Mouse (Mus musculus) kidney, postnatal 14 days (tissue): ENCODE measurements at regions not wholly inside any gene's neighbourhood (a gene's known extent, or its start where the extent isn't known, plus 50 kb on each side); places are given as distances from the start of the nearest gene placed in this dataset.

Source experiments
- DNase-seq: peaks from one replicate; pipeline ENCODE4 v3.0.0; 2022; ENCODE audit warnings: mixed read lengths

DNA sequence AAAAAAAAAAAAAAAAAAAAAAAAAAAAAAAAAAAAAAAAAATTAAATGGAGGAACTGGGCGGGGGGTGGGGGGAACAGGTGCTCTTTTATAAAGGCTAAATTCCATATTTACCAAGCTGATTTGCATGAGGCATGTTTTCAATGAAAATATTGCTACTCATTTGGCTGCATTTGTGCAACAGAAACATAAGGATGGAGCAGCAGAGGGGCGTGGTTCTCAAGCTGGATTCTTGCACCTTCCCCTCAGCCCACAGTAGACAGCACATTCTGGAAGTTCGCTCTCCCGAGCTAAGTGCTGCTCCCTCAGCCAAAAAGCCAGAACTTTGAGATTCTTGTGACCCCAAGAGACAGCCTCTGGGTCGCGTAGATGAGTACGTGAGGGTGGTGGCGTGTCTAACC is 201.8 kb downstream of the Cdca7 start:
- no peak for DNase-seq

- DNase-seq: peak; percentile 9
Observed at GRCm38 (mm10) chr2:72688031-72688430, 212.1 kb downstream of the Cdca7 start.

GRCm38 (mm10) chr2:72701081-72701480 is 225.1 kb downstream of the Cdca7 start:
- DNase-seq: no peak

DNA sequence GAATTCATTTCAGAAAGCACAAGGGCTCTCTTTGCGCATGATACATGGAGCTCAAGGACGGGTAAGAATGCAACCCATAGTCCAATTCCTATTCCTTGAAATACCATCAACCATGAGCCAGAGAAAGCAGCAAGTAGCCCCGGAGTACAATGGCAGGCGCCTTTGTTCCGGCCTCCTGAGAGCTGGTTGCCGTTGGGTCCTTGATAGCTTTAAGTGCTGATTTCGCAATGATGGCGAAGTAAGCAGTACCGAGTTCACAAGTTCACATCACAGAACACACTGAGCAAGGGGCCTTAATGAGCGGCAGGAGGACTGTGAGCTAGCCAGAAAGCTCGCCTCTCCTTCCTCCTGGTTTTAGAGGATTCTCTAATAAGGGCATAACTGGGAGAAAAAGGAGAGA is 227.3 kb downstream of the Cdca7 start:
- DNase-seq: no peak

DNA sequence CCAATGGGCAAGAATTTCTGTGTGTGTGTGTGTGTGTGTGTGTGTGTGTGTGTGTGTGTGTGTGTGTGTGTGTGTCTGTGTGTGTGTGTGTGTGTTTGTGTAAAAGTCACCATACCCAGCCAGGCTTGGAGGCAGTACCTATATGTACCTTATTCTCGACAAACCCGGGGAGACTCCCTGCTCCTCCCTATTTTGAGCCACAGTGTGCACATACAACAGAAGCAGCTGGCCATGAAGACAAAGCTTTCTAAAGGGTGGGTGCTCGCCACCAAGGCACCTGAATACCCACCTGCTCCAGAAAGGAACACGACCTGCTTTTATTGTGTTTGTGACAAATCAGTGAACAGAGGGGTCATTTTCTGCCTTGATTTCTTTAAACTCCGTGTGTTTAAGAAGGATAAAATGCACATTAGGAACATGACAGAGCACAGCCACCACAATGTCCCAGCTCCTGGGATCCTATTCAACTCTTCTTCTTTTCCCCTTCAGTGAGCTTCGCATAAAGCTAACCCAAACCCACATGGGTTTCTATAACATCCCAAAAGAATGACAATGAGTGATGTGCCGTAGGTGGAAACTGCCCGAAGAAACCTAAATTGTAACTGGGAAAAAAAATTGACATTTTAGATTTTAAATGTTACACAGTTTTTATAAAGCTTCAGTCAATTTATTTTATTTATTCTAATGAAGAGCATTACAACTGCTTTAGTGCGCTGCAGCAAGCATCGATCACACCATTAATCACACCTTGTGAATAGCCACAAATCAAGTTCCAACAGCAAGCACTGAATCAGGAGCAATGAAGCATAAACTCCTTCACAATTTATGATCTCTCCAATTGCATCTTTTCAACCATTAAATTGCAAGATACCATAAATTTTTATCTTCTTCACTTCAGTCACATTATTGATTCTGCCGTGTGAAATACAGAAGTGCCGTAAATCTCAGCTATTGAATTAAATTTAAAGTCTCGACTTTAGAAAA is 232.0 kb downstream of the Cdca7 start:
- DNase-seq: no peak

DNA sequence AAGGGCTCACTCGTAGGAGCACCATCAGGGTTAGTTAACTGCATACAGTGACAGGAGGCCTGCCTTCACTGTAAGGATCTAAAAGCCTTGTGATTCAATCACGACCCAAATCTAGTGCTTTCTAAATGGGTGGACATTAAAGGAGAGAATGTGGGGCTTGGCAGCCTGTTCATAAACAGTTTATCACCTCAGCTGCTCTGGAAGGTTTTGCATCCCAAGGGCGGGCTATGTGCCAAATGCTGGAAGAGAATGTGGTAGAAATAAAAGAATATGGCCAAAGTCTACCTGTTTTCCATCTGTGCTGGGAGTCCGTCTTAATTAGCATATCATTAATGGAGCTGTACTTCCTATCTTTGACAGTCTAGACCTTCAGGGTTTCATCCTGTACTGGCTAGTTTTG is 241.0 kb downstream of the Cdca7 start:
- DNase-seq: no peak

DNA sequence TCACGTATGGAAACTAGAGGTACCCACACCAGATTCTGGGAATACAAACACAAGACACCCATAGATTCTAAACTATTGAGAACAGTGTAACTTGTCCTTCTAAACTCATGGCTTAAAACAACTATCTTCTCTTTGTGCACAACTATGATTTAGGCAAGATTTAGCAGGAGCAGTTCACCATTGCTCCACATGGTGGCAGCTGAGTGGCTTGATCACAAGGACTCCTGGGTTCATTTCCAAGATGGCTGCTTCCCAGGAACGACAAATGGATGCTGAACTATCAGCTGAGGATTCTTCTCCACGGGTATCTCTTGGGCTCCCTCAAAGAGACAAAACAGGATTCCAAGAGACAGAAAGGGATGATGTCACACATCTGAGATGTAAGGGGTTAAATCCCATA is 251.5 kb downstream of the Sp3 start:
- peak; percentile 43 for DNase-seq

DNA sequence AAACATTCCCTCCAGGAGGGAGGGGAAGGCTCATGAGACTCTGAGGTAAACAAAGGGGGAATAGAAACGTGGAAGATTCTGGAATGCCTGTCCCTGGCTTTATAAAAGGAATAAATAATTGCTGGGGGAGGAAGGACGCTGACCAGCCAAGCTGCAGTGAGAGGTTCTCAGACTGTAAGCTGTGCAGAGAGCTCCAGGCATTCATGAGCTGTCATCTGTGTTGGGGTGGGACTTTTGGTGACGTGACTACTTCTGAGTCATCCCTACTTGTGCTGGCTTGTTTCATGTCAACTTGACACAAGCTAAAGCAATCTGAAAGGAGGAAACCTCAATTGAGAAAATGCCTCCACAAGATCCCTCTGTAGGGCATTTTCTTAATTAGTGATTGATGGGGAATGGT is 246.9 kb downstream of the Sp3 start:
- no peak for DNase-seq

GRCm38 (mm10) chr2:72735035-72735434 is 245.2 kb downstream of the Sp3 start:
- no peak for DNase-seq

GRCm38 (mm10) chr2:72736685-72737084 is 243.6 kb downstream of the Sp3 start:
- DNase-seq: no peak

GRCm38 (mm10) chr2:72740391-72741361 is 239.6 kb downstream of the Sp3 start:
- peak; percentile 3 for DNase-seq

- no peak for DNase-seq
Observed at GRCm38 (mm10) chr2:72741746-72742145, 238.5 kb downstream of the Sp3 start.

DNA sequence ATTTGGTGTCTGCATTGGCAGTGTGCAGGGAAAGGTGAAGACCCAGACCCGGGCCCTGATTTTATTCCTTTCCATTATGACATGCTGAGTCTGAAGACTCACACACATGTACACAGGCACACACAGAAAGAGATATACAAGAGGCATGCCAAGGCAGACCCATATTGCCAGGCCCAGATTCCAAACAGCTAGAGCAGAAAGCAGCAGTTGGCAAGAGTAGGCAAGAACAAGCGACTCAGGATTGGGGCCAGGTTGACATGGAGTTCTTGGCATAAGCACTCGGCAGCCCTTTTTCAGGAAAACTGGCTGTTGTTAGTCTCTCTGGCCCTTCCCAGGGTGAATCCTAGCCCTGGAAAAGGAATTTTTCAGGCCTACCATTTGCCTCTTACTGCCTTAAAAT is 236.6 kb downstream of the Sp3 start:
- no peak for DNase-seq

DNA sequence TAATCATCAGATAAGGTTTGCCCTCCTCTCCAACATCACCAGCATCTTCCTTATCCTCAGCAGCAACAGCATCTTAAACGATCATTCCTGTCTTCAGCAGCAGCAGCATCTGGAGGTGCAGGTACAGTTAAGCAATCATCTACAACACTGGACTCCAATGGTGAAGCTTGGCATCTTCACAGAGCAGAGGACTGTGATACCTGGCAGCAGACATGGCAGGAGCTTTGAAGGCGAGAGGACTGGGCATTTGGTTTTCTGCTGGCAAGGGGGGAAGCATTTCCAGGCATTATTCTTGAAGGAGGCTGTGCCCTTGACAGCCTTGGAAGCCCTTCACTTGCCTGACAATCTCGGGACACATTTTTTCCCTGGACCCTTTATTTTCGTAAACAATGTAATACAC is 235.3 kb downstream of the Sp3 start:
- no peak for DNase-seq

- no peak for DNase-seq
Observed at GRCm38 (mm10) chr2:72746476-72747215, 233.6 kb downstream of the Sp3 start.

DNA sequence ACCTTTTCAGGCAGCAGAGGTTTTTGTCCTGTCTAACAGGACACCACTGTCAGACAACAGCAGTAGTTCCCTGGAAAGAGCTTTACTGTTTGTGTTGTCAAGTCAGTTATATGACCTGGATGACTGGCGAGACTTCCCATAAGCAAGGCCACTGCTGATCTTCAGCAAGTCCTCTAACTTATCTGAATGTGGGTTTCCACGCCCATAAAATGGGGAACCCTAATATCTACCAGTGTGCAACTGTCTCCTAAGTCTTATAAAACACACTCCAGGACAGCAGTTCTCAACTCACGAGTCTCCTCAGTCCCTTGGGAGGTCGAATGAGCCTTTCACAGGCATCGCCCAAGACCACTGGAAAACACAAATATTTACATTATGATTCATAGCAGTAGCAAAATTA is 232.9 kb downstream of the Sp3 start:
- no peak for DNase-seq

DNA sequence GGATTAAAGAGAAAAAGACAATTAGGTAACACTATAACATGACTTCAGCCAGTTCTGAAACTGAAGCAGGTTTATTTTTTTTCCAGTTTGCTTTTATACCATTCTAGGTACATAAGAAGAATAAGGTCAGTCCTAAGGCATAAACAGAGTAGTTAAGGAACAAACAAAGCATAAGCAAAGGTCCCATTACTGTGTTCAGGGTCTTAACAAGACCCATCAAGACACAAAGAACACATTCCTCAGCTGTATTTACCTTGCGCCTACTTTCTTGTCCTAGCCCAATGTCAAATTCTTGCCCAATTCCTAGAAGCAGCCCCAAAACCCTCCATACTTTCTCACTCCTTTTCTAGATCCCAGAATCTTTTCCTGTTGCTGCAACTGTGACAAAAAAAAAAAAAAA is 230.8 kb downstream of the Sp3 start:
- no peak for DNase-seq

- no peak for DNase-seq
Observed at GRCm38 (mm10) chr2:72751441-72751840, 228.8 kb downstream of the Sp3 start.

DNA sequence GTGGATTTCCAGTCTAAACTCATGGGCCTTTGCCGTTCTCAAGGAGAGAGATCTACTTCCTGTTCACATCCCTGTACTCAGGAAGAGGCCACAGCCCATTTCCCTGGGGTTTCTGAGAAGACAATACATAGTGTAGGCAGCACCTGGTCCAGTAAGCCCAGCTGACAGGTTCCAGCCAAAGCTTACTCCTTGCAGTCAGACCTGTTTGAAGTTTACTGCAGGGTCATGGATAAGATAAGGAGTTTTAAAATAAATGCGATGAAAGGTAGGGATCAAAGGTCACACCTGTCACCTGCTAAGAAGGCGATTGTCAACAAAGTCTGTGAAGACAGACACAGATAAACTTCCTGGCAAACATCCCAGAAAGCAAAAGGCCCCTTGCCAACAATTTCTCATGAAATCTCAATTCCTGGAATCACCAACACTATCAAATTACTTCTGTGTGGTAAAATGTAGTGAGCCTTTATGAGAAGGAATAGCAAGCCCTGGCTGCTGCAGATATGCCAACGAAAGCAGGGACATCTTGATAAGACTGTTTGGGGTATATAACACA is 227.5 kb downstream of the Sp3 start:
- peak; percentile 33 for DNase-seq

DNA sequence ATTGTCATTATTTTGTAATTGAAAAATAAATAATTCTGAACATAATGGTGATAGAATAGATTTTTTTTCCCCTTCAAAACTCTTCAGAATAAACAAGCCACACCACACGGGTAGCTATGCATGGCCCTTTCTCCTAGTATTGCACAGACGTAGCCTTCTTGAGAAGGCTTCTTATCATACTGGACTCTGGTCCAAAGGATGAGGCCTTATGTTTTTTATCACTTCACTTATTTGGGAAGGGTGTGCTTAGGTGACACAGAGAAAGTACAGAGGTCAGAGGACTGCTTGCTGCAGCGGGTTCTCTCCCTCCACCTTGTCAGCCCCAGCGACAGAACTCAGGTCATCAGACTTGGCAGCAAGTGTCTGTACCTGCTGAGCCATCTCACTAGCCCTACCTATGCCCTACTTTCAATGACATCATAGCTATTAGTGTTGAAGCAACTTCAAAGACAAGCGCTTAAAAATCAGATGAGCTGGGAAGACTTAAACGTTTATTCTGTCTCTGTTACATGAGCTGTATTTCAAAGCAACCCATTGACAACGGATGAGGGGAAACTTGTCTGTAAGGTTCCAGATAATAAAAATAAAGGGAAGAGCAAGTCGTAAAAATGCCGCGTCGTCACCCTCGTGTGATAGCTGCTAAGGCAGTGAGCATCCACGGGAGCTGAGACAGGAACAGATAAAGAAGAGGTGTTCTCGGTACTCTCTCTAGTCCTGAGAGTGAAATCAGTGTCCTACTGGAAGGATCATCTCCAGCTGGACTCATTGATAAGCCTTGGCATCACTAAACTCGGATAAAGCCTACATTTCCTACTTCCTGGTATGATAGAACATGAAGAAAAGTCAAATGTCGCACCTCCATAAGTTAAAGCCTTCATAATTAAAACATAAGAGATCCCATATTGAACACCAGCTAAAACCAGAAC is 226.2 kb downstream of the Sp3 start:
- no peak for DNase-seq

- no peak for DNase-seq
Observed at GRCm38 (mm10) chr2:72763454-72763853, 216.8 kb downstream of the Sp3 start.
